Mouse (Mus musculus) right cerebral cortex, postnatal 25 days (tissue): ENCODE measurements around the gene Fpgs.

Experiments
- DNase-seq: peaks from one replicate; pipeline ENCODE4 v3.0.0; 2022

The Fpgs gene

GRCm38 (mm10) chr2:32704021-32704421 lies at the start of gene Fpgs:
Gene Fpgs (minus strand): TSS chr2:32704145.
- no peak for DNase-seq

GRCm38 (mm10) chr2:32752181-32752580 lies 48.2 kb upstream of the Fpgs start:
- no peak for DNase-seq

GRCm38 (mm10) chr2:32751665-32752033 lies 47.7 kb upstream of the Fpgs start:
- no peak for DNase-seq

GRCm38 (mm10) chr2:32750887-32751664 lies 47.1 kb upstream of the Fpgs start:
- no peak for DNase-seq

- no peak for DNase-seq
Observed at GRCm38 (mm10) chr2:32750199-32750598, 46.3 kb upstream of the Fpgs start.

GRCm38 (mm10) chr2:32749082-32749481 lies 45.1 kb upstream of the Fpgs start:
- DNase-seq = no peak

GRCm38 (mm10) chr2:32744272-32744982 lies 40.5 kb upstream of the Fpgs start:
- no peak for DNase-seq

GRCm38 (mm10) chr2:32742173-32742531 lies 38.2 kb upstream of the Fpgs start:
- peak; percentile 90 for DNase-seq

- peak; percentile 79 for DNase-seq
Observed at GRCm38 (mm10) chr2:32741273-32742172, 37.6 kb upstream of the Fpgs start.

- DNase-seq = no peak
Observed at GRCm38 (mm10) chr2:32740916-32741272, 36.9 kb upstream of the Fpgs start, which contains the start of gene 6330409D20Rik. Gene 6330409D20Rik (minus strand): TSS chr2:32741016.

- DNase-seq = no peak
Observed at GRCm38 (mm10) chr2:32739311-32739710, 35.4 kb upstream of the Fpgs start.

GRCm38 (mm10) chr2:32737008-32737407 lies 33.1 kb upstream of the Fpgs start:
- no peak for DNase-seq

- DNase-seq = no peak
Observed at GRCm38 (mm10) chr2:32736306-32736829, 32.4 kb upstream of the Fpgs start.

- no peak for DNase-seq
Observed at GRCm38 (mm10) chr2:32734933-32735332, 31.0 kb upstream of the Fpgs start.

GRCm38 (mm10) chr2:32734480-32734879 lies 30.5 kb upstream of the Fpgs start:
- no peak for DNase-seq

- no peak for DNase-seq
Observed at GRCm38 (mm10) chr2:32732695-32733094, 28.8 kb upstream of the Fpgs start.

GRCm38 (mm10) chr2:32731911-32732310 lies 28.0 kb upstream of the Fpgs start:
- no peak for DNase-seq

- no peak for DNase-seq
Observed at GRCm38 (mm10) chr2:32730854-32731253, 26.9 kb upstream of the Fpgs start.

- DNase-seq = no peak
Observed at GRCm38 (mm10) chr2:32729547-32729946, 25.6 kb upstream of the Fpgs start.

- DNase-seq = no peak
Observed at GRCm38 (mm10) chr2:32728463-32728862, 24.5 kb upstream of the Fpgs start.

- peak; percentile 79 for DNase-seq
Observed at GRCm38 (mm10) chr2:32727435-32727834, 23.5 kb upstream of the Fpgs start.

- DNase-seq = no peak
Observed at GRCm38 (mm10) chr2:32724832-32725790, 21.2 kb upstream of the Fpgs start.
